ENCODE assay signal across 8 mouse cellular contexts in genomic region chr2:170192731-170193149, GRCm38 (mm10). TPM values are rescaled to one million over a fixed set of nuclear protein-coding genes. Genes with fewer than 3 reads are reported as not detected.
DNase-seq lines count a peak whose midpoint lies in the region; ATAC-seq lines count a peak whose summit lies in the region.

No protein-coding gene starts in this region.

- no peaks in the 10 kb centered on the region for H3K9me3 ChIP-seq in heart, embryonic 12.5 days (replicated peaks)
- no peaks in the 10 kb centered on the region for H3K9me3 ChIP-seq in kidney, embryonic 16.5 days (ENCODE audit: low read length)

- 28% methylated on average over 7 of the region's 7 CpGs for WGBS in heart, embryonic 12.5 days
- 23% methylated on average over 7 of the region's 7 CpGs for WGBS in kidney, embryonic 16.5 days

- H3K4me1 ChIP-seq in heart, embryonic 12.5 days (replicated peaks): peaks cover 14% of the 10 kb centered on the region
- peaks cover 24% of the 10 kb centered on the region for H3K4me1 ChIP-seq in kidney, embryonic 16.5 days (ENCODE audit: insufficient read depth, low read length)

- peak; percentile 67; the same call in 1 of the 2 replicates for ATAC-seq in heart, embryonic 12.5 days (ENCODE audit: insufficient number of reproducible peaks, low FRiP score)
- peak; percentile 65 for ATAC-seq in kidney, embryonic 16.5 days (ENCODE audit: low FRiP score, low TSS enrichment)
- ATAC-seq in monocyte, adult 5-6 weeks (replicated peaks; ENCODE audit: insufficient number of reproducible peaks, low FRiP score, low TSS enrichment, poor library complexity, severe bottlenecking): no peak

- H3K36me3 ChIP-seq in heart, embryonic 12.5 days: no peaks in the 10 kb centered on the region
- no peaks in the 10 kb centered on the region for H3K36me3 ChIP-seq in kidney, embryonic 16.5 days (ENCODE audit: insufficient read depth, low read length)

- no peaks in the 10 kb centered on the region for H3K27me3 ChIP-seq in heart, embryonic 12.5 days (replicated peaks)
- H3K27me3 ChIP-seq in kidney, embryonic 16.5 days (ENCODE audit: insufficient read depth, low read length): no peaks in the 10 kb centered on the region

- H3K27ac ChIP-seq in heart, embryonic 12.5 days (ENCODE audit: poor library complexity, severe bottlenecking): no peak overlapping the region
- peak overlapping the region; percentile 77 for H3K27ac ChIP-seq in kidney, embryonic 16.5 days (ENCODE audit: low read length)

- peak; percentile 78 for DNase-seq in adrenal gland, postnatal 10 days
- no peak for DNase-seq in adrenal gland, adult 8-10 months
- peak; percentile 62 for DNase-seq in ZHBTc4 (ENCODE audit: low read depth, low spot score)
- DNase-seq in mesoderm, embryonic 11.5 days (ENCODE audit: low read depth, low spot score): peak; percentile 56
- DNase-seq in c-Kit-positive CD71-positive TER-119-positive erythroid progenitor cells, embryonic 14.5 days (ENCODE audit: low spot score): no peak

- H3K9ac ChIP-seq in heart, embryonic 12.5 days: no peak overlapping the region
- peak overlapping the region; percentile 9; the same call in 1 of the 2 replicates for H3K9ac ChIP-seq in kidney, embryonic 16.5 days (replicated peaks; ENCODE audit: low read length)

- H3K4me3 ChIP-seq in heart, embryonic 12.5 days: peak overlapping the region; percentile 33; the same call in 1 of the 2 replicates
- H3K4me3 ChIP-seq in kidney, embryonic 16.5 days (ENCODE audit: low read length): peak overlapping the region; percentile 40

- peak overlapping the region; percentile 63 for H3K4me2 ChIP-seq in heart, embryonic 12.5 days
- peak overlapping the region; percentile 58 for H3K4me2 ChIP-seq in kidney, embryonic 16.5 days (replicated peaks; ENCODE audit: low read depth, low read length)

RNA-seq across cellular contexts. Expression of gene Zfp217, which starts 44.8 kb away (rescaled TPM):
- total RNA-seq in adrenal gland, postnatal 10 days (2021): 10 to 100 TPM; 22.0 to 31.0 TPM
- total RNA-seq in adrenal gland, adult 8-10 months (2022): 10 to 100 TPM; 23.0 to 38.9 (median 32.6) TPM
- 3.5 and 3.7 TPM in 2 replicates for polyA plus RNA-seq in heart, embryonic 12.5 days (2016; fragmentation: Nextera tagmentation; extraction: Ambion mirVana)
- 4.4 and 5.1 TPM in 2 replicates for polyA plus RNA-seq in kidney, embryonic 16.5 days (2015; fragmentation: Nextera tagmentation; extraction: Ambion mirVana)
- total RNA-seq in monocyte, adult 5-6 weeks (2017): 28.3 to 57.4 TPM (median 42.9 TPM) in 3 replicates

Comparison
In these comparisons a context has a peak if more than half of its experiments do, and no peak if none do; other contexts are left out.
1. DNase-seq: peak in adrenal gland, postnatal 10 days (single experiment), ZHBTc4 (single experiment) and mesoderm, embryonic 11.5 days (single experiment); none in adrenal gland, adult 8-10 months (single experiment) and c-Kit-positive CD71-positive TER-119-positive erythroid progenitor cells, embryonic 14.5 days (single experiment).